Mouse (Mus musculus) bone marrow, adult 2 months (tissue): Measurements from ENCODE around the gene Hyal3.

Experiments used
- CTCF ChIP-seq: fragments of 200-500 bp; IDR thresholded peaks from 2 replicates; pipeline ENCODE4 v1.5.1; 2011; ENCODE audit warnings: low read length, control low read depth; ENCODE audit not compliant: control insufficient read depth, insufficient read depth
- POLR2A ChIP-seq: fragments of 200-500 bp; IDR thresholded peaks from 2 replicates; pipeline ENCODE4 v1.6.1; 2011; ENCODE audit warnings: low read depth, mild to moderate bottlenecking, control low read depth, low read length, borderline replicate concordance; ENCODE audit not compliant: control insufficient read depth

- TF ChIP-seq CTCF (no peak), POLR2A (no peak)
Observed at GRCm38 (mm10) chr9:107556346-107556745, 24.3 kb upstream of the Hyal3 start.
